In genomic region chrX:110816609-110817008, GRCm38 (mm10) we compare ENCODE assay signal across 9 mouse cellular contexts. TPM values are rescaled to one million over a fixed set of nuclear protein-coding genes. Genes with fewer than 3 reads are reported as not detected.
A peak's percentile ranks its signal among the peaks of the same experiment; 100 is the strongest.
DNase-seq lines count a peak whose midpoint lies in the region; ATAC-seq and TF ChIP-seq lines count a peak whose summit lies in the region.
"Had no signal": no experiment of that assay in that cellular context is flagged by ENCODE, and none has a peak within 500 bp of the region (broad histone marks: within the 10 kb centered on the region; RNA-seq: fewer than 3 reads in every experiment).

No protein-coding gene starts in this region.

- no peak for TF ChIP-seq EP300 in stomach, postnatal 0 days (optimal IDR thresholded peaks at IDR 0.05)

- no peak for ATAC-seq in stomach, embryonic 14.5 days (ENCODE audit: insufficient number of reproducible peaks, insufficient read depth, low FRiP score, low read depth)
- no peak for ATAC-seq in stomach, postnatal 0 days (ENCODE audit: low FRiP score, low TSS enrichment)
- ATAC-seq in limb, embryonic 12.5 days (ENCODE audit: insufficient number of reproducible peaks, insufficient read depth, low FRiP score, low TSS enrichment, low read depth): no peak
- ATAC-seq: activated CD4-positive, CD25-positive, alpha-beta regulatory T cell, adult 4 months had no signal

- H3K4me2 ChIP-seq in stomach, embryonic 14.5 days (replicated peaks; ENCODE audit: low read depth, low read length): peak overlapping the region; percentile 10
- no peak overlapping the region for H3K4me2 ChIP-seq in stomach, postnatal 0 days (replicated peaks; ENCODE audit: low read depth)
- peak overlapping the region; percentile 31 for H3K4me2 ChIP-seq in limb, embryonic 12.5 days

- no peak overlapping the region for H3K9ac ChIP-seq in stomach, embryonic 14.5 days (replicated peaks; ENCODE audit: low read depth, low read length)
- no peak overlapping the region for H3K9ac ChIP-seq in stomach, postnatal 0 days (ENCODE audit: low read length)
- H3K9ac ChIP-seq in limb, embryonic 12.5 days (replicated peaks): no peak overlapping the region

- no peak for TF ChIP-seq POLR2A in thymus, adult 2 months (IDR thresholded peaks at IDR 0.05; ENCODE audit: control insufficient read depth, extremely low read depth, insufficient read depth, low read length, poor library complexity)

- no peak overlapping the region for H3K27ac ChIP-seq in stomach, embryonic 14.5 days (ENCODE audit: low read length)
- no peak overlapping the region for H3K27ac ChIP-seq in stomach, postnatal 0 days (replicated peaks)
- no peak overlapping the region for H3K27ac ChIP-seq in limb, embryonic 12.5 days
- no peak overlapping the region for H3K27ac ChIP-seq in thymus, adult 2 months (ENCODE audit: control insufficient read depth, insufficient read depth, low read length)

- DNase-seq in cerebellum, postnatal 14 days: peak; percentile 2 to 6
- no peak for DNase-seq in cerebellum, adult 18-20 months
- DNase-seq in stomach, postnatal 0 days (ENCODE audit: low spot score): no peak
- DNase-seq in thymus, adult 2 months: no peak
- DNase-seq in layer of hippocampus, postnatal 25 days (ENCODE audit: extremely low spot score in 1 of 2, low spot score in 1 of 2): no peak
- no peak for DNase-seq in kidney, adult 11 months

- no peaks in the 10 kb centered on the region for H3K4me1 ChIP-seq in stomach, embryonic 14.5 days (ENCODE audit: control insufficient read depth, insufficient read depth, low read length)
- H3K4me1 ChIP-seq in stomach, postnatal 0 days (replicated peaks; ENCODE audit: control insufficient read depth, insufficient read depth): no peaks in the 10 kb centered on the region
- H3K4me1 ChIP-seq in limb, embryonic 12.5 days (replicated peaks): no peaks in the 10 kb centered on the region
- H3K4me1 ChIP-seq in thymus, adult 2 months (replicated peaks; ENCODE audit: control insufficient read depth, insufficient read depth, low read length): no peaks in the 10 kb centered on the region

- WGBS in stomach, embryonic 14.5 days: 19% methylated on average over 16 of the region's 16 CpGs
- WGBS in stomach, postnatal 0 days: 21% methylated on average over 16 of the region's 16 CpGs
- WGBS in limb, embryonic 12.5 days: 10% methylated on average over 16 of the region's 16 CpGs
- WGBS in thymus, adult 2 months: 11% methylated on average over 16 of the region's 16 CpGs

- H3K4me3 ChIP-seq in stomach, embryonic 14.5 days (ENCODE audit: low read depth, low read length): peak overlapping the region; percentile 9; the same call in 1 of the 2 replicates
- H3K4me3 ChIP-seq in stomach, postnatal 0 days (ENCODE audit: low read depth, low read length): no peak overlapping the region
- H3K4me3 ChIP-seq in limb, embryonic 12.5 days (replicated peaks): peak overlapping the region; percentile 11; the same call in 1 of the 2 replicates
- H3K4me3 ChIP-seq in thymus, adult 2 months (ENCODE audit: control insufficient read depth, insufficient read depth, low read length): no peak overlapping the region

- no peaks in the 10 kb centered on the region for H3K36me3 ChIP-seq in stomach, embryonic 14.5 days (ENCODE audit: control insufficient read depth, insufficient read depth, low read length)
- no peaks in the 10 kb centered on the region for H3K36me3 ChIP-seq in stomach, postnatal 0 days (ENCODE audit: control insufficient read depth, insufficient read depth, low read length)
- H3K36me3 ChIP-seq in limb, embryonic 12.5 days: no peaks in the 10 kb centered on the region
- H3K36me3 ChIP-seq in thymus, adult 2 months (ENCODE audit: control insufficient read depth, insufficient read depth, low read length): no peaks in the 10 kb centered on the region

- H3K9me3 ChIP-seq in stomach, embryonic 14.5 days (ENCODE audit: control insufficient read depth, low read depth, low read length): no peaks in the 10 kb centered on the region
- H3K9me3 ChIP-seq in stomach, postnatal 0 days (ENCODE audit: control insufficient read depth, low read length): no peaks in the 10 kb centered on the region
- H3K9me3 ChIP-seq in limb, embryonic 12.5 days: no peaks in the 10 kb centered on the region

- no peaks in the 10 kb centered on the region for H3K27me3 ChIP-seq in stomach, embryonic 14.5 days (ENCODE audit: control insufficient read depth, insufficient read depth, low read length)
- no peaks in the 10 kb centered on the region for H3K27me3 ChIP-seq in stomach, postnatal 0 days (ENCODE audit: control insufficient read depth, insufficient read depth, low read length)
- peaks cover 46% of the 10 kb centered on the region for H3K27me3 ChIP-seq in limb, embryonic 12.5 days
- H3K27me3 ChIP-seq in thymus, adult 2 months (ENCODE audit: control insufficient read depth, insufficient read depth, low read length): no peaks in the 10 kb centered on the region

- TF ChIP-seq CTCF in stomach, postnatal 0 days (IDR thresholded peaks at IDR 0.05; ENCODE audit: low read depth): no peak
- no peak for TF ChIP-seq CTCF in thymus, adult 2 months (IDR thresholded peaks at IDR 0.05; ENCODE audit: borderline replicate concordance, control insufficient read depth, extremely low read depth, insufficient read depth, low read length, poor library complexity)

RNA-seq across cellular contexts. Expression of gene Pou3f4, which starts 2.5 kb away (rescaled TPM):
- 0.17 and 0.25 TPM in 2 replicates for polyA plus RNA-seq in stomach, embryonic 14.5 days (2014; fragmentation: Nextera tagmentation; extraction: Ambion mirVana)
- polyA plus RNA-seq in stomach, postnatal 0 days (2015; fragmentation: Nextera tagmentation; extraction: Ambion mirVana): 0.06 and 0.08 TPM in 2 replicates
- 0.09 and 0.11 TPM in 2 replicates for polyA plus RNA-seq in limb, embryonic 12.5 days (2016; fragmentation: Nextera tagmentation; extraction: Ambion mirVana)
- not detected in 2 replicates for polyA plus RNA-seq in thymus, adult 2 months (2012; rRNA removed)
- total RNA-seq in layer of hippocampus, postnatal 25 days (2021): 1 to 10 TPM; 4.8 to 5.5 TPM
- polyA plus RNA-seq: activated CD4-positive, CD25-positive, alpha-beta regulatory T cell, adult 4 months had no signal

Comparison
In these comparisons a context has a peak if more than half of its experiments do, and no peak if none do; other contexts are left out.
1. DNase-seq: peak in cerebellum, postnatal 14 days (2 of 2); none in cerebellum, adult 18-20 months (0 of 2), stomach, postnatal 0 days (single experiment), thymus, adult 2 months (single experiment), layer of hippocampus, postnatal 25 days (0 of 2) and kidney, adult 11 months (single experiment).
2. H3K4me3 ChIP-seq: peak in stomach, embryonic 14.5 days (single experiment) and limb, embryonic 12.5 days (single experiment); none in stomach, postnatal 0 days (single experiment) and thymus, adult 2 months (single experiment).